Mouse (Mus musculus) lung, postnatal 10 days (tissue): ENCODE measurements at regions not wholly inside any gene's neighbourhood (a gene's known extent, or its start where the extent isn't known, plus 50 kb on each side); places are given as distances from the start of the nearest gene placed in this dataset.

ENCODE experiments used
- DNase-seq: peaks from one replicate; pipeline ENCODE4 v3.0.0; 2021

DNA sequence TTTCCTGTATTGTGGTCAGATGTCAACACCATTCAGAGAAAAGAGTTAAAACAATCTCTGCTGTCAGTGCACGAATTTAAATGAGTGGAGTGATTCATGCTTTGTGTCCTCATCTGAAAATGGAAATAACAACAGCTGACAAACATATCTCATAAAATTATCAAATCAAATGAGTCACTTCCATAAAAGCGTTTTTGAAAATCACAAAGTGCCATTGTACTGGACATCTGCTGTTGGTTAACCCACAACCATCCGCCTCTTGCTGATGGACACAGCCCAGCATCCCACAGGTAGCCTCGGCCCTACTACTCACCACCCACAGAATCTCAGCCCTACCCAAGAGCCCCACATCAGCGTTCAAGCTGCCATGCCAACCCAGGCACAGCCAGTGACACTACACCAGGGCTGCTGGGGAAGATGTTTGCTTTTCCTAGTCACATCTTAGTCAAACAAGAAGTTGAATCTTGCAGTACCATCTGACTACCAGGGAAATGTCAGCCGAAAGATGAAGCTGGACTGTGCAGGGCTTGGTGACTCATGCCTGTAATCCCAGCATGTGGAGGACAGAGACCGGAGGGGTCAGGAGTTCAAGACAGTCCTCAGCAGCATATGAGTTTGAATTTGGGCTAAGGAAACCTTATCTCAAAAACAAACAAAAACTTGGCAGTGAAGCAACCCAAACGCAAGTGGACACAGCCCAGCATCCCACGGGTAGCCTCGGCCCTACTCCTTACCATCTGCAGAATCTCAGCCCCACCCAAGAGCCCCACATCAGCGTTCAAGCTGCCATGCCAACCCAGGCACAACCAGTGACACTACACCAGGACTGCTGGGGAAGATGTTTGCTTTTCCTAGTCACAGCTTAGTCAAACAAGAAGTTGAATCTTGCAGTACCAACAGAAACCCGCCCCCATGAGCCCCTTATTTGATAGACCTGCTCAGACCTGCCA is 131.9 kb upstream of the Noct start:
- DNase-seq, result no peak

GRCm38 (mm10) chr3:51095847-51096447 is 128.3 kb upstream of the Noct start:
- no peak for DNase-seq

GRCm38 (mm10) chr3:51096545-51096944 is 127.7 kb upstream of the Noct start:
- no peak for DNase-seq

GRCm38 (mm10) chr3:51097362-51097761 is 126.9 kb upstream of the Noct start:
- no peak for DNase-seq

DNA sequence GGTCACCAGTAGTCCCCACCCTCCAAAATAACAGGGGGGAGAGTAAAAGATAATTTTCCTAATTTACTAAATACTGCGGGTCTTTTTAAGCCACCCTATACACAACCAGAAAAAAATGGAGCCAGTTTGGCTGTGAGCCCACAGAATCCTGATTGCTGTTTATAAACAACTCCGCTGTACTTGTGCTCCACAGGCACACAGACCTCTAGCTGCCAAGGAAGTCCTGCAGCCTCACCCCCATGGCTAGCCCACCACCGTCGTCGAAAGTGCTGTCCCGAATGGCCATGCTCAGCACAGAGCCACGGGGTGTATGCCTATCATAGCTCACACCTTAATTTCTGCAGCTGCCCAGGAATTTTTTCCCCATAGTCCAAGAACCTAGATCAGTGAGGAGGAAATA is 124.3 kb upstream of the Noct start:
- DNase-seq, result peak; percentile 61

DNA sequence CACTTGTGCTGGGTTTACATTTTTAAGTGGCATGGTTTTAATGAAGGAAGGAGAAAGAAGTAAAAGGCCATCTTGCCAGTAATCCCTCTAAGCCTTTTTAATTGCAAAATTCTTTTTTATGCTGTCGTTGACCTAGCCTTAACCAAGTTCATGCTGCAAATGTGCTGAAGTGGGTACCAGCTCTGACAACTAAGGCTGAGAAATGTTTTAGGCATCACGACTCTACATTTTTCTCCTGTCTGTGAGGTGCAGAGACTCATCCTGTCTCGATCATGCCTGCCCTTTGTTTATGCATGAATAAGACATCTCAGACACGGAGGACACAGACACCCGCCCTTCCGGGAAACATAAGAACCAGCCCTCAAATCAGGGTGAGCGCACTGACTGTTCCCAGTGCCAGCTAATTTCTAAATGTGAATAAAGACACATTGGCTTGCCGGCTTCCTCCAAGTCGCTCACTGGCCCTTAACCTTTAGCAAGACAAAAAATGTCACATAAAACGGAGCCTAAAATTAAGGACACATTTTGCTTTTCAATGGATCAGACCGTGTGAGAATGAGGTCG is 115.5 kb upstream of the Noct start:
- DNase-seq, result peak; percentile 19

DNA sequence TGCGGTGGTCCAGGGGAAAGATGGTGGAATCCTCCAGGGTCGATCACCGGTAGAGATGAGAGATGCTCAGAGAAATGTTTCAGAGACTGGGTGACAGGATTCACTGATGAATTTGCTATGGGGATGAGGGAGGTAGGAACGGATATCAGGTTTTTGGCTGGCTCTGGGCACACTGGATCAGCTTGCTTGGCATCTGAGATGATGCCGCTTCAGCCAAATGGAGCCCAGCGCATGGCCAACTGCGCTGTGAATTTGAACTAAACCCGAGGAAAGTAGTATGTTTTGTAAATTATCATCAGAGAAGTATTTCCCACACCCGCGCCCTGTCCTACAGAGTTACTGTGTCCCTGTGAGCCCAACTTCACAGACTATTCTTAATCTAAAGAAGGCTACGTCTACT is 113.0 kb upstream of the Noct start:
- DNase-seq, result no peak

DNA sequence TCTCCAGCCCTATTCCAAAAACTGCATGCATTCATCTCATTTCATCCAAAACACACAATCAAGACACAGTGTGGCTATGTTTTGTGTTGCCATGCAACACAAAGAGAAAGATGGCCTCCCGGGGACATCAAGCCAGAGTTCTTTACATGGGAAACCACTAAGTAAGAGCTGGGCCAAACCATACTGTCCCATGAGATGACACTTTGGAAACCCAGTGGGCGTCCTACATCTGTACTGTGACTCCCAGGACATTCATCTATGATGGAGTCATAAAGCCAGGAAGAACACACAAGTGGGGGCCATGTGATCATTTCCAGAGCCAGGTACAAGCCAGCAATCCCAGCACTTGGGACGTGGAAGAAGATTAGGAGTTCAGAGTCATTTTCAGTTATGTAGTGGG is 111.9 kb upstream of the Noct start:
- no peak for DNase-seq

DNA sequence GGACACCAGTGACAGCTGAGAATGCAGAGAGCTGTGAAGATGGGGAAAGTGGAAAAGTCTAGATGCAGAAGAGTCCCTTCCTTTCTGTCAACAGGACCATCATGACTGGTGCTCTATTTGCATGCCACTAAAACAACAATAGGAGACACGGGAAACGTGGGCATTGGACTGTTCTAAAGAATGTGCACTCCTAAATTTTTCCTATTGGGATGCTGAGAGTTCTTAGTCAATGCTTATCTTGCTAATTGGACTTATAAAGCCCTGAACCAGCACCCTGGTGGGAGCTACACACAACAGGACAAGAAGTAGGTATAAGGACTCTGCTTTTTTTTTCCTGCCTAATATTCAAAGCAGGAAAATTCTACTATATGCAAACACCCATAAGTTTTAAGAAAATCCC is 108.3 kb upstream of the Noct start:
- no peak for DNase-seq

- peak; percentile 41 for DNase-seq
Measured at GRCm38 (mm10) chr3:51118706-51119105, 105.5 kb upstream of the Noct start.

GRCm38 (mm10) chr3:51120522-51120921 is 103.7 kb upstream of the Noct start:
- no peak for DNase-seq

GRCm38 (mm10) chr3:51121703-51122540 is 102.3 kb upstream of the Noct start:
- peak; percentile 85 for DNase-seq

- DNase-seq, result no peak
Measured at GRCm38 (mm10) chr3:51122541-51122935, 101.7 kb upstream of the Noct start.

DNA sequence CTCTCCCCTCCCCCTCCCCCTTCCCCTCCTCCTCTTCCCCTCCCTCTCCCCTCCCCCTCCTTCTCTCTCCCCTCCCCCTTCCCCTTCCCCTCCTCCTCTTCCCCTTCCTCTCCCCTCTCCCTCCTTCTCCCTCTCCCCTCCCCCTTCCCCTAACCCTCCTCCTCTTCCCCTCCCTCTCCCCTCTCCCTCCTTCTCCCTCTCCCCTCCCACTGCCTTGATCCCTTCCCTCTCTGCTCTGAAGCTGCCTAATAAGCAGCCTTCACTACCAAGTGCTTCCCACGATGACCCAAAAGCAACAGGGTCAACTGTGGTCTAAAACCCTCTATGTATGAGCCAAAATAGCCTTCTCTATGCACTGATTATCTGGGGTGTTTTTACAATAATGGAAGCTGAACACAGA is 96.4 kb upstream of the Noct start:
- no peak for DNase-seq

- DNase-seq, result no peak
Measured at GRCm38 (mm10) chr3:51128491-51129155, 95.6 kb upstream of the Noct start.

- DNase-seq, result peak; percentile 17
Measured at GRCm38 (mm10) chr3:51130709-51131108, 93.5 kb upstream of the Noct start.

GRCm38 (mm10) chr3:51131341-51131740 is 92.9 kb upstream of the Noct start:
- peak; percentile 33 for DNase-seq

GRCm38 (mm10) chr3:51132736-51133135 is 91.5 kb upstream of the Noct start:
- DNase-seq, result no peak

DNA sequence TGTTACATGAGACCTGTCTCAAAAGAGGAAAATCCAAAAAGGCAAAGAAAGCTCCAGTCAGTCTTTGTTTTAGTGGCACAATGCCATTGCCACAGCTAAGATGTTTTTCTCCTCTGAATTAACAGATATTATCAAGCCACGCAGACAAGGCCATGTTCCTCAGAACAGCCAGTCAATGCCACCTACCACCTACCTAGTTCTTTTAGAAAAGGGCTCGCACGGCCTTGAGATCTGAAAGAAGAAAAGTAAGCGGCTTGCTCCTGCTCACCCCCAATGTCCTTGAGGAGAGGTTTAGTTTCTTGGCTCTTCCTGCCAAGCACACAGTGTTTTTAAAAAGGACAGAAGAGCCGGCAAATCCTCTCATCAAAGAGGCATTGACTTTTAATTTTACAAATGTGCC is 88.7 kb upstream of the Noct start:
- DNase-seq, result no peak

DNA sequence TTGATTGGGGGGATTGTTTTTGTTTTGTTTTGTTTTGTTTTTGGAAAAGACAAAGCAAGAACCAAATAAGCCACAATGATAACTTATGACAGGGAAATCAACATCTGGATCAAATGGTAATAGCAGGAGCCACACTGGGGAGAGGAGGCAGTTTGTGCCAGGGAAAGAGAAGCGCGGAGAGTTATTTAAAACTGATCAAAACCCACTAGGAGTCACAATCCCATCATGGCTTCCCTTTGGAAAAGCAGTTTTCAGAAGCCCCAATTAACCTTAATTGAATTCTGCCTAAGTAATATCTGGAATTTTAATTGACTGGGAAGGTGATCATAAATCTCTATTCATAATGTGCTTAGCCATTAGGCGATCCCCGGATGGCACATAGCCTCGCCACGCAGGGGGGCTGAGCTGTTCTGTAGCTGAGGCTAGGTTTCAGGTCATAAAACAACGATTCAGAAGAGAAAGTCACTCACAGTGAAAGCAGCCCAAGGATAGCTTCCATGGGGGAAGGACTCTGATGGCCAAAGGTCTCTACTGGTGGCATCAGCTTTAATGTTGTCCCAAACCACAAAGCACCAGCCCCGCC is 86.4 kb upstream of the Noct start:
- DNase-seq, result no peak

DNA sequence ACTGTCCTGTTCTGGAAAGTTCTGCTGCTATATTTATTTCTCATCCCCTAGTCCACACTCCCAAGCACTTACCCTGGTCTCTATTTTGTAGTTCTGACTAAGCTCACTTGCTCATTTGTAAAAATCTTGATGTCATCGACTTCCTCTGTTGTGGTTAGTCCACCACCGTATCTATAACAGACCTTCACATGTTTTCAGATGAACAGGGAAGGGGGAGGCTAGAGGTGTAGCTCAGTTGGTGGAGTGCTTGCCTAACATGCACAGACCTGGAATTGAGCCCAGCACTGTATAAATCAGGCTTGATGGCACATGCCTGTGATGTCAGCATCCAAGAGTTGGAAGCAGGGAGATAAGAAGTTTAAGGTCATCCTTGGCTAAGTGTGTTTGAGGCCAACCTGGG is 78.3 kb upstream of the Noct start:
- no peak for DNase-seq

GRCm38 (mm10) chr3:51150012-51150411 is 74.2 kb upstream of the Noct start:
- DNase-seq, result no peak
